Mouse (Mus musculus): ENCODE data around the gene Armcx4. TPM values are rescaled to one million over a fixed set of nuclear protein-coding genes. Genes with fewer than 3 reads are reported as not detected.
"Not testable (repeated sequence)": the region's sequence is repeated elsewhere in the genome, so short reads cannot be mapped to it uniquely, and the experiment has no call there.

Gene Armcx4
- polyA plus RNA-seq, 1 experiment from 2014 or later, result 5.0 TPM

GRCm38 (mm10) chrX:134684936-134685335, 1.4 kb upstream of the Armcx4 start:
- Histone ChIP-seq H3K36me3 (ENCODE audit: control insufficient read depth, insufficient read depth, low read length) (peaks cover 9% of the 10 kb centered on the region), H3K27ac (ENCODE audit: low read length) (no peak overlapping the region), H3K4me2 (ENCODE audit: low read depth, low read length) (no peak overlapping the region; the same call in 1 of the 2 replicates), H3K4me1 (replicated peaks; ENCODE audit: control insufficient read depth, insufficient read depth, low read length) (no peaks in the 10 kb centered on the region), H3K9me3 (ENCODE audit: control insufficient read depth, low read length) (no peaks in the 10 kb centered on the region), H3K27me3 (ENCODE audit: control insufficient read depth, insufficient read depth, low read depth, low read length) (no peaks in the 10 kb centered on the region), H3K9ac (ENCODE audit: low read length) (no peak overlapping the region), H3K4me3 (ENCODE audit: low read length) (no peak overlapping the region)
- 24% methylated on average over 5 of the region's 5 CpGs for WGBS
- ATAC-seq (ENCODE audit: low read depth), result no peak

- Histone ChIP-seq H3K9me3 (ENCODE audit: control insufficient read depth, low read length) (no peaks in the 10 kb centered on the region), H3K4me2 (ENCODE audit: low read depth, low read length) (peak overlapping the region; percentile 47), H3K9ac (ENCODE audit: low read length) (peak overlapping the region; percentile 74), H3K27me3 (ENCODE audit: control insufficient read depth, insufficient read depth, low read depth, low read length) (no peaks in the 10 kb centered on the region), H3K4me1 (replicated peaks; ENCODE audit: control insufficient read depth, insufficient read depth, low read length) (no peaks in the 10 kb centered on the region), H3K27ac (ENCODE audit: low read length) (peak overlapping the region; percentile 91), H3K36me3 (ENCODE audit: control insufficient read depth, insufficient read depth, low read length) (peaks cover 13% of the 10 kb centered on the region), H3K4me3 (ENCODE audit: low read length) (peak overlapping the region; percentile 60)
- WGBS, result 13% methylated on average over 14 of the region's 16 CpGs
- ATAC-seq (ENCODE audit: low read depth), result peak; percentile 69
These were observed 436 bp downstream of the Armcx4 start for GRCm38 (mm10) chrX:134686739-134687171.

DNA sequence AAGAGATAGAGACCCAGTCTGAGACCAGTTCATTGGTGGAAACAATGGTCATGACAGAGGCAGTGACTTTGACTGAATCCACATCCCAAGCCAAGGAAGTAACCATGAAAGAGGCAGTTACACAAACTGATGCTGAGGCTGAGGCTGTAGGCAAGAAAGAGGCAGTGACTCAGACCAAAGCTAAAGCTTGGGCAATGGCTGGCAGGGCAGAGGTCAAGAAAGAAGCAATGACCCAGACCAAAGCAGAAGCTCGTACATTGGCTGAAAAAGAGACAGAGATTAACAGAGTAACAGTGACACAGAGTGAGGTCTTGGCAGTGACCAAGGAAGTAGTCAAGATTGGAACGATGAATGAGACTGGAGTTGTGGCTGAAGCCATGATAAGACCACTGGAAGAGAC, 3.4 kb downstream of the Armcx4 start:
- no peak overlapping the region for H3K27ac ChIP-seq (ENCODE audit: low read length)
- H3K9me3 ChIP-seq (ENCODE audit: control insufficient read depth, low read length), result no peaks in the 10 kb centered on the region
- no peak for ATAC-seq (ENCODE audit: low read depth)
- peaks cover 16% of the 10 kb centered on the region for H3K36me3 ChIP-seq (ENCODE audit: control insufficient read depth, insufficient read depth, low read length)
- H3K4me1 ChIP-seq (replicated peaks; ENCODE audit: control insufficient read depth, insufficient read depth, low read length), result no peaks in the 10 kb centered on the region
- WGBS, result 73% methylated on average over 2 of the region's 2 CpGs
- no peak overlapping the region for H3K4me3 ChIP-seq (ENCODE audit: low read length)
- no peaks in the 10 kb centered on the region for H3K27me3 ChIP-seq (ENCODE audit: control insufficient read depth, insufficient read depth, low read depth, low read length)
- no peak overlapping the region for H3K4me2 ChIP-seq (ENCODE audit: low read depth, low read length)
- no peak overlapping the region for H3K9ac ChIP-seq (ENCODE audit: low read length)

GRCm38 (mm10) chrX:134690871-134691539, 4.7 kb downstream of the Armcx4 start:
- no peak for ATAC-seq (ENCODE audit: low read depth)
- Histone ChIP-seq H3K4me2 (ENCODE audit: low read depth, low read length) (no peak overlapping the region), H3K27me3 (ENCODE audit: control insufficient read depth, insufficient read depth, low read depth, low read length) (no peaks in the 10 kb centered on the region), H3K9me3 (ENCODE audit: control insufficient read depth, low read length) (no peaks in the 10 kb centered on the region), H3K4me3 (ENCODE audit: low read length) (no peak overlapping the region), H3K27ac (ENCODE audit: low read length) (no peak overlapping the region), H3K36me3 (ENCODE audit: control insufficient read depth, insufficient read depth, low read length) (peaks cover 16% of the 10 kb centered on the region), H3K4me1 (replicated peaks; ENCODE audit: control insufficient read depth, insufficient read depth, low read length) (no peaks in the 10 kb centered on the region), H3K9ac (ENCODE audit: low read length) (no peak overlapping the region)
- WGBS, result 90% methylated on average over 10 of the region's 10 CpGs

DNA sequence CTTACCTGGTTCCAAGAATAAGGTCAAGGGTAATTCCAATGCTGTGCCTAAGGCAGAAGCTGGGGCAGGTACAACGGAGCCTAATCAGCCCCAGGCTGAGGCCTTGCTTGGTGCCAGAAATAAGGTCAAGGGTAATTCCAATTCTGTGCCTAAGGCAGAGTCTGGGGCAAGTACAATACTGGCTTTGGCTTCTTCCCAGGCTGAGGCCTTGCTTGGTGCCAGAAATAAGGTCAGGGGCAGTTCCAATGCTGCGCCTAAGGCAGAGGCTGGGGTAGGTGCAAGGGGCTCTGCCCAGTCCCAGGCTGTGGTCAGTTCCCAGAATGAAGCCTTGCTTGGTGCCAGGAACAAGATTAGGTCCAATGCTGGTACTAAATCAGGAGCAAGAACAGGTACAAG, 5.2 kb downstream of the Armcx4 start:
- Histone ChIP-seq H3K4me2 (ENCODE audit: low read depth, low read length) (no peak overlapping the region), H3K9ac (ENCODE audit: low read length) (no peak overlapping the region), H3K27me3 (ENCODE audit: control insufficient read depth, insufficient read depth, low read depth, low read length) (no peaks in the 10 kb centered on the region), H3K9me3 (ENCODE audit: control insufficient read depth, low read length) (no peaks in the 10 kb centered on the region), H3K4me3 (ENCODE audit: low read length) (no peak overlapping the region), H3K27ac (ENCODE audit: low read length) (no peak overlapping the region), H3K4me1 (replicated peaks; ENCODE audit: control insufficient read depth, insufficient read depth, low read length) (no peaks in the 10 kb centered on the region), H3K36me3 (ENCODE audit: control insufficient read depth, insufficient read depth, low read length) (peaks cover 16% of the 10 kb centered on the region)
- WGBS, result 87% methylated on average over 2 of the region's 2 CpGs
- no peak for ATAC-seq (ENCODE audit: low read depth)

GRCm38 (mm10) chrX:134716863-134717262, 30.5 kb downstream of the Armcx4 start:
- WGBS, result 41% methylated on average over 3 of the region's 3 CpGs

GRCm38 (mm10) chrX:134717752-134718308, 31.5 kb downstream of the Armcx4 start, which contains the start of gene Armcx1:
Gene Armcx1 (plus strand): TSS chrX:134717963.
- ATAC-seq (ENCODE audit: low read depth), result peak; percentile 96
- no peaks in the 10 kb centered on the region for H3K9me3 ChIP-seq (ENCODE audit: control insufficient read depth, low read length)
- WGBS, result 12% methylated on average over 16 of the region's 16 CpGs

More at GRCm38 (mm10) chrX:134716863-134717262, 30.5 kb downstream of the Armcx4 start:
- no peak overlapping the region for H3K27ac ChIP-seq (ENCODE audit: low read length)
- H3K9me3 ChIP-seq (ENCODE audit: control insufficient read depth, low read length), result no peaks in the 10 kb centered on the region
- no peaks in the 10 kb centered on the region for H3K27me3 ChIP-seq (ENCODE audit: control insufficient read depth, insufficient read depth, low read depth, low read length)
- no peak overlapping the region for H3K4me2 ChIP-seq (ENCODE audit: low read depth, low read length)
- H3K4me1 ChIP-seq (replicated peaks; ENCODE audit: control insufficient read depth, insufficient read depth, low read length), result no peaks in the 10 kb centered on the region
- H3K36me3 ChIP-seq (ENCODE audit: control insufficient read depth, insufficient read depth, low read length), result peaks cover 6% of the 10 kb centered on the region; the same call in 1 of the 2 replicates
- no peak overlapping the region for H3K9ac ChIP-seq (ENCODE audit: low read length)
- H3K4me3 ChIP-seq (ENCODE audit: low read length), result no peak overlapping the region
- ATAC-seq (ENCODE audit: low read depth), result no peak

DNA sequence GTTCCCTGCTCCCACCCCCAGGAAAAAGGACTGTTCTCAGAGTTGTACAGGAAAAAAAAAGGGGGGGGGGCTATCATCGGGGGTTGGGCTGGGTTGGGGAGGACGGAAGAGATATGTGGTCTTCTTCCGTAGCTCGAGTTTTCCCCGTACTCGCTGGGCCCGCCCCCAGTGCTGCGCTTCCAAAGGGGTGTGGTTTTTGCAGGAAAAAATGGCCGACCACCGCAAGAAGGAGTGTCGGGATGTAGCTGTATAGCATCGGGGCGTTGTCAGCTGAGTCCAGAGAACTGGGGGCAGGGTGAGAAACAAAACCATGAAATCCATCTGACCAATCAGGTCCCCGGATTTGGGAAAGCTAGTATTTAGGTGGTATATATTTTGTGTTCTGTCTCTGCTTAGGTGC, 32.2 kb downstream of the Armcx4 start:
- H3K4me1 ChIP-seq (replicated peaks; ENCODE audit: control insufficient read depth, insufficient read depth, low read length), result no peaks in the 10 kb centered on the region
- ATAC-seq (ENCODE audit: low read depth), result peak; percentile 88
- H3K4me3 ChIP-seq (ENCODE audit: low read length), result peak overlapping the region; percentile 58
- H3K27ac ChIP-seq (ENCODE audit: low read length), result peak overlapping the region; percentile 94
- 25% methylated on average over 14 of the region's 14 CpGs for WGBS
- H3K36me3 ChIP-seq (ENCODE audit: control insufficient read depth, insufficient read depth, low read length), result peaks cover 6% of the 10 kb centered on the region; the same call in 1 of the 2 replicates
- peak overlapping the region; percentile 57 for H3K4me2 ChIP-seq (ENCODE audit: low read depth, low read length)
- H3K9me3 ChIP-seq (ENCODE audit: control insufficient read depth, low read length), result no peaks in the 10 kb centered on the region
- H3K9ac ChIP-seq (ENCODE audit: low read length), result peak overlapping the region; percentile 69
- no peaks in the 10 kb centered on the region for H3K27me3 ChIP-seq (ENCODE audit: control insufficient read depth, insufficient read depth, low read depth, low read length)

More at GRCm38 (mm10) chrX:134717752-134718308, 31.5 kb downstream of the Armcx4 start, which contains the start of gene Armcx1:
- Histone ChIP-seq H3K27me3 (ENCODE audit: control insufficient read depth, insufficient read depth, low read depth, low read length) (no peaks in the 10 kb centered on the region), H3K27ac (ENCODE audit: low read length) (peak within 1 kb of the TSS; percentile 94), H3K9ac (ENCODE audit: low read length) (peak within 1 kb of the TSS; percentile 69), H3K4me2 (ENCODE audit: low read depth, low read length) (peak within 1 kb of the TSS; percentile 57), H3K4me1 (replicated peaks; ENCODE audit: control insufficient read depth, insufficient read depth, low read length) (no peaks in the 10 kb centered on the region), H3K4me3 (ENCODE audit: low read length) (peak within 1 kb of the TSS; percentile 58), H3K36me3 (ENCODE audit: control insufficient read depth, insufficient read depth, low read length) (peaks cover 6% of the 10 kb centered on the region; the same call in 1 of the 2 replicates)

DNA sequence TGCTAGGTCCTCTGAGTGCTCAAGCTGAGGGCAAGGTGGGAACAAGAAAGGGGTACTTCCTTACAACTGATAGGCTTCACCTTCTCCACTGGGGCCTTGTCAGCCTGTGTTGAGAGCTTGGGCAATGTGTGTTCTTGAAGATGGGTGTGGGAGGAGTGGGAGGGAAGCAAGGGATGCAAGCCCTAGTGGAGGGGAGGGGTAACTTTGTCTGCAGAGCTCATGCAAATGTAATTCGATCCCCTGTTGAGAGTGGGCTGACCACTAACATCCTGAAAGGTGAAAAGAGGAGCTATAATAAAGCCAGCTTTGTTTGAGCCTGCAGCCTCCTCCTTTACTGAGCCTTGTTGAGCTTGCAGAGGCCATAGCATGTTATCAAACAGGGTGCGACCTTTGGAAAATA, 37.4 kb downstream of the Armcx4 start:
- ATAC-seq (ENCODE audit: low read depth), result peak; percentile 79

More for the DNA sequence above, 37.4 kb downstream of the Armcx4 start:
- not testable (repeated sequence) for H3K4me3 ChIP-seq (ENCODE audit: low read length); H3K27me3 ChIP-seq (ENCODE audit: control insufficient read depth, insufficient read depth, low read depth, low read length); H3K9ac ChIP-seq (ENCODE audit: low read length); H3K4me1 ChIP-seq (replicated peaks; ENCODE audit: control insufficient read depth, insufficient read depth, low read length); H3K4me2 ChIP-seq (ENCODE audit: low read depth, low read length); H3K9me3 ChIP-seq (ENCODE audit: control insufficient read depth, low read length); H3K27ac ChIP-seq (ENCODE audit: low read length); H3K36me3 ChIP-seq (ENCODE audit: control insufficient read depth, insufficient read depth, low read length)
- 18% methylated on average over 2 of the region's 2 CpGs for WGBS
